Mouse (Mus musculus) myocyte (in vitro differentiated cells): ENCODE measurements around the gene Irf7.

ENCODE experiments used
- CEBPB ChIP-seq: IDR thresholded peaks from 2 replicates; pipeline ENCODE4 v1.6.1; 2011; ENCODE audit warnings: mild to moderate bottlenecking, moderate library complexity; ENCODE audit not compliant: poor library complexity, insufficient read depth, severe bottlenecking
- MAX ChIP-seq: IDR thresholded peaks from one replicate; pipeline ENCODE4 v1.6.1; 2011; ENCODE audit warnings: low read depth, mild to moderate bottlenecking, control low read depth
- MYOD1 ChIP-seq, 3 experiments: IDR thresholded peaks; one replicate each; pipeline ENCODE4 v1.6.1; 2011; ENCODE audit warnings: control low read depth in 2 of 3, low read depth in 2 of 3, mild to moderate bottlenecking in 2 of 3, moderate library complexity in 1 of 3; ENCODE audit not compliant: insufficient read length in 2 of 3, control insufficient read depth in 1 of 3
- POLR2A ChIP-seq: IDR thresholded peaks from one replicate; pipeline ENCODE4 v1.6.1; 2011; ENCODE audit warnings: low read depth, mild to moderate bottlenecking, control low read depth, moderate library complexity; ENCODE audit not compliant: insufficient read length
- SRF ChIP-seq: IDR thresholded peaks from one replicate; pipeline ENCODE4 v1.6.1; 2011; ENCODE audit warnings: low read depth; ENCODE audit not compliant: control insufficient read depth, insufficient read length

DNA sequence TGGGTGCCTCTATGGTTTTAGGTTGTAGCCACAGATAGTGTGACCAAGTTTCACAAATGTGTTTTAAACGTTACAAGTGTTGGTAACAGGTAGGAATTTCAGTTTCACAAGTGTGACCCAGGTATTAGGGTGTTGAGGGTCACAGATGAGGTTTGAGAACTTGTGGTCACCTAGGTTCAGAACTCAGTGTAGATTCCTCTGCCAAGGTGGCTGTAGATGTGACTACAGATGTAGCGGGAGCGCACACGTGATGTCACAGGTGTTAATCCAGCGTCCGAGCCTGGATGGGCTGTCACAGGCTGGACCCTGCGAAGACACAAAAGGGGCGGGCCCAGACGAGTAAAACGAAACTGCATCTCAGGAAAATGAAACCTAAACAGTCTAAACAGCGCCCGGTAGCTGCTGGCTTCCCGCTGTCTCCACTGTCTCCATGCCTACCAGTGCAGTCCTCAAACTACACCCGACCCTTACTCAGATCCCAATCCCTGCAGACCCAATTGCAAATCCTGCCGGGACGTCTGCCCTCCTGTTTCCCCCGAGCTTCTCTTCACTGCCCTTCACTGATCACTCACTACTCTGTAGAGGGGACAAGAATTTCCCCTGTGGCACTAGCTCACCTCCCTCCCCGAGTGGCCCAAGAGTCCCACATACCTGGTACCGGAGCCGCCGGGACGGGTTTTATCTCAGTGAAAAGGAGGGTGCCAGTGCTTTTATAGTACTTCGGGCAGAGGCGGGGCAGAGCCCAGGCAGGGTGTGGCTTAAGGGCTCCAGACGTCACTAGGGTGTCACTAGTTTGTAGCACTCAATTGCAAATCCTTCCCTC, at the start of gene Irf7:
- TF ChIP-seq MYOD1 (IDR thresholded peaks at IDR 0.05; ENCODE audit: control insufficient read depth in 1 of 3, insufficient read length in 2 of 3, low read depth in 2 of 3): no peak
- no peak for TF ChIP-seq POLR2A
- TF ChIP-seq SRF: no peak
- no peak for TF ChIP-seq MAX
- TF ChIP-seq CEBPB: no peak
